Mouse (Mus musculus) gastrocnemius, postnatal 10 days (tissue): Measurements from ENCODE around the gene Nisch. TPM values are rescaled to one million over a fixed set of nuclear protein-coding genes. Genes with fewer than 3 reads are reported as not detected.
A peak's percentile ranks its signal among the peaks of the same experiment; 100 is the strongest.

Experiments used
- DNase-seq: peaks from one replicate; pipeline ENCODE4 v3.0.0; 2021; ENCODE audit warnings: mixed read lengths
- total RNA-seq, 2 experiments: library from RNA; stranded (reverse); gene quantifications; 2 replicates each; pipeline ENCODE4 v1.2.3; 2021

The Nisch gene
- total RNA-seq, 2 experiments from 2014 or later, result 133 to 183 TPM

GRCm38 (mm10) chr14:31130236-31131220, 86.2 kb downstream of the Nisch start, which contains the start of gene Nt5dc2:
TSS of gene Nt5dc2 (plus strand) at chr14:31131053.
- peak; percentile 89 for DNase-seq

DNA sequence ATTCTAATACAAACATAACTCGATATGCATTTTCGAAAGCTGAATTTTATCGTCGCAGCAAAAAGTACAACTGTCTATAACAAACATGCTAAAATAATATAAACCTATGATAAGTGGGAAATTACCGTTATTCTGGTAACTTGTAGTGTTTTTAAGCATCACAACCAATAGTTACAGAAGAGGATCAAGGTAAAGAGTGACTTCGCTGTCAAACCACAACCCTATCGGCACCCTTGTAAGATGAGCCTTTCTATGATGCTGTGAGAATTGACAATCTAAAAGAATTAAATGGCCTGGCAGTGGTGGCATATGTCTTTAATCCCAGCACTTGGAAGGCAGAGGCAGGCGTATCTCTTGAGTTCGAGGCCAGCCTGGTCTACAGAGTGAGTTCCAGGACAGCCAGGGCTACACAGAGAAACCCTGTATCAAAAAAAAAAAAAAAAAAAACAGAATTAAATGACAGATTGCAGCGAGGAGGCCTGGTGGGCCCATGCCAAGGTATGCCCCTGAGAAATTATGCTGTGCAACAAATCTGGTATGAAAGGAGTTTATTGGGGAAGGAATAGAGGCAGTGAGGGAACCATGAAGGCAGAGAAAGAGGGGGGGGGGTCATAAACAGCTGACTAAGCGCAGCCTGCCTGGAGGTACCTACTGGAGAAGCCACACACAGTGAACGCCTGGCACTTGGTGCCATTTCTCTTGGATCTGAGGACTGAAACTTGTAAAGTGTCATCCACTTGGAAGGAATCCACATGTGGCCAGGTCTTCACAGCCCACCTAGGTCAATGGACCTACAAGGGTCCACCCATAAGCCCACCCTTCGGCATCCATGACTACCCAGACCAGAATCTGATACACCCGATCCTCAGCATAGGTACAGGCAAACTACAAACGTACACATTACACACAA, 87.2 kb downstream of the Nisch start:
- DNase-seq, result no peak

GRCm38 (mm10) chr14:31128826-31129219, 87.9 kb downstream of the Nisch start, which contains the start of gene Smim4:
TSS of gene Smim4 (minus strand) at chr14:31128956.
- DNase-seq, result peak; percentile 95

GRCm38 (mm10) chr14:31128101-31128825, 88.5 kb downstream of the Nisch start:
- DNase-seq, result no peak

DNA sequence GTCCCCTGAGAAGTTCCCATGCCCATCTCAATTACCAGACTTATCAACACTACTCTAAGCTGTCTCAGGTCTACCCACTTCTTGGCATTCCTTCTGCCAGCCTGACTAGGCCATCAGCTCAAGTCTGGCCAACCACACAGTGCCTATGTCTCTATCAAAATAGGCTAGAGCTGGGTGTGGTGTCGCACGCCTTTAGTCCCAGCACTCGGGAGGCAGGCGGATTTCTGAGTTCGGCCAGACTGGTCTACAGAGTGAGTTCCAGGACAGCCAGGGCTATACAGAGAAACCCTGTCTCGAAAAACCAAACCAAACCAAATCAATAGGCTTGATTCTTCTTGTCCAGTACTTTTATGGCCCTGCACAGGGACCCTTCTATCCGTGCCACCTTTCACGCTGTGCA, 89.9 kb downstream of the Nisch start:
- DNase-seq, result no peak

DNA sequence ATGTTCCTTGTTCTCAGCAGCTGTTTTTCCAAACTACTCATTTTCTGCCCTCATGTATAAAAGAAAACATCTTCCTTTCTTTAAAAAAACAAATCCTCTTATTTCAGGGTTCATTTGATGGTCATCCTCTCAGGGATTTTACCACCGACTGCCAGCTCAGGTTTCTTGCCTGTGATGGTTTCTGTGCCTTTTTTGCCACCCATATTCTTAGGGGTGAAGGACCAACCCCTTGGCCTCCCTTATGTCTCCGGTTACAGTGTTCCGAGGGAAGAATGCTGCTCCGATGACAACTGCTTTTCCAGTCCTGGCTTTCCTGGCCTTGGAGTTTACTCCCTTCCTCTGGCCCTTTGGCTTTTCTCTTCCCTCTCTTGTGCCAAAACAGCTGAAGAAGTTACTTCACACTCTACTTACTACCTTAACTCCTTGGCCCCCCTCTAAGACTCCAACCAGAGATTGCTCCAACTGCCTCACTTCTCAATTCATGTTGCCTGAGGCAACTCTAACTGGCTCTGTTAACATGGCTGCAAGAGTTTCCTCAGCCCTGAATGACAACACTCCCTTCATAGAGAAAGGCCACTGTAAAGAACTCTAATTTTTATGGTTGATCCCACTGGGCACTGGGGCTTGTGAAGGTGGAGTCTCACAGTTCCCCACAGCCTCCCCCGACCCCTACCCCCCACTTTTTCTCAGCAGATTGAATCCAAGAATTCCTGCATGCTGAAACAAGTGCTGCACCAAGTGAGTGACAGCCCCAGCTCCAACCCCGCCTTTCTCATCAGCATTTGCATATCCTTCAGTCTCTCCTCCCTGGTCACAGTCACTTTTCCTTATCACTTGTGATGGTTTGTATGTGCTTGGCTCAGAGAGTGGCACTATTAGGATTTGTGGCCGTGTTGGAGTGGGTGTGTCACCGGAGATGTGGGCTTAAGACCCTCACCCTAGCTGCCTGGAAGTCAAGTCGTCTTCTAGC, 91.4 kb downstream of the Nisch start:
- DNase-seq, result no peak

Other genes with a start within 250 kb of the Nisch start
- gene Glt8d1, start 215.5 kb downstream of the Nisch start, total RNA-seq, result 10 to 100 TPM; 18.0 to 27.4 TPM
- 100 to 1,000 TPM; 155 to 161 TPM for gene Spcs1, start 215.3 kb downstream of the Nisch start, total RNA-seq
- gene Pbrm1, start 197.8 kb downstream of the Nisch start, total RNA-seq, result 10 to 100 TPM; 58.7 to 70.8 TPM
- 10 to 100 TPM; 35.5 to 46.5 TPM for gene Gnl3, start 197.8 kb downstream of the Nisch start, total RNA-seq
- 10 to 100 TPM; 39.5 to 43.0 TPM for gene Smim4, start 88.0 kb downstream of the Nisch start, total RNA-seq
- 10 to 100 TPM; 14.2 to 14.5 TPM for gene Nt5dc2, start 85.9 kb downstream of the Nisch start, total RNA-seq
- 10 to 100 TPM; 45.3 to 54.3 TPM for gene Stab1, start 48.3 kb downstream of the Nisch start, total RNA-seq
- gene Tnnc1, start 8.6 kb downstream of the Nisch start, total RNA-seq, result 100 to 1,000 TPM; 197 to 292 TPM
- 1 to 10 TPM; 7.5 to 8.7 TPM for gene Sema3g, start 914 bp upstream of the Nisch start, total RNA-seq
- gene Phf7, start 34.4 kb upstream of the Nisch start, total RNA-seq, result 1 to 10 TPM; 6.2 to 6.7 TPM
- gene Bap1, start 34.5 kb upstream of the Nisch start, total RNA-seq, result 10 to 100 TPM; 40.1 to 44.6 TPM
- gene Dnah1, start 107.0 kb upstream of the Nisch start, total RNA-seq, result under 1 TPM; 0.33 to 0.43 TPM
- gene Capn7, start 119.7 kb upstream of the Nisch start, total RNA-seq, result 10 to 100 TPM; 28.0 to 31.1 TPM
- 10 to 100 TPM; 76.2 to 81.0 TPM for gene Sh3bp5, start 219.1 kb upstream of the Nisch start, total RNA-seq